Mouse (Mus musculus) left cerebral cortex, adult 11 months (tissue): ENCODE data around the gene Glrx.
"Not testable (repeated sequence)": the region's sequence is repeated elsewhere in the genome, so short reads cannot be mapped to it uniquely, and the experiment has no call there.

Experiments used
- DNase-seq: peaks from one replicate; pipeline ENCODE4 v3.0.0; 2022; ENCODE audit warnings: low spot score

Gene Glrx

GRCm38 (mm10) chr13:75839719-75840481 lies at the start of gene Glrx:
Glrx (plus strand) TSS chr13:75839868.
- peak; percentile 70 for DNase-seq

- no peak for DNase-seq
Measured at GRCm38 (mm10) chr13:75790550-75791205, 49.0 kb upstream of the Glrx start.

- no peak for DNase-seq
Measured at GRCm38 (mm10) chr13:75793863-75794629, 45.6 kb upstream of the Glrx start.

- peak; percentile 89 for DNase-seq
Measured at GRCm38 (mm10) chr13:75797369-75798141, 42.1 kb upstream of the Glrx start.

GRCm38 (mm10) chr13:75798413-75799302 lies 41.0 kb upstream of the Glrx start:
- no peak for DNase-seq

GRCm38 (mm10) chr13:75799421-75799820 lies 40.2 kb upstream of the Glrx start:
- DNase-seq = no peak

- DNase-seq = no peak
Measured at GRCm38 (mm10) chr13:75807969-75808368, 31.7 kb upstream of the Glrx start.

- no peak for DNase-seq
Measured at GRCm38 (mm10) chr13:75809957-75810356, 29.7 kb upstream of the Glrx start.

- DNase-seq = no peak
Measured at GRCm38 (mm10) chr13:75817183-75817582, 22.5 kb upstream of the Glrx start.

GRCm38 (mm10) chr13:75818486-75818885 lies 21.2 kb upstream of the Glrx start:
- no peak for DNase-seq

GRCm38 (mm10) chr13:75818945-75819706 lies 20.5 kb upstream of the Glrx start:
- no peak for DNase-seq

GRCm38 (mm10) chr13:75819898-75820297 lies 19.8 kb upstream of the Glrx start:
- DNase-seq = no peak

GRCm38 (mm10) chr13:75822366-75822765 lies 17.3 kb upstream of the Glrx start:
- not testable (repeated sequence) for DNase-seq

GRCm38 (mm10) chr13:75823201-75823600 lies 16.5 kb upstream of the Glrx start:
- DNase-seq = no peak

GRCm38 (mm10) chr13:75824611-75825319 lies 14.9 kb upstream of the Glrx start:
- DNase-seq = no peak

GRCm38 (mm10) chr13:75825388-75825787 lies 14.3 kb upstream of the Glrx start:
- no peak for DNase-seq

GRCm38 (mm10) chr13:75830708-75831107 lies 9.0 kb upstream of the Glrx start:
- DNase-seq = no peak

GRCm38 (mm10) chr13:75831710-75832109 lies 8.0 kb upstream of the Glrx start:
- DNase-seq = no peak

- no peak for DNase-seq
Measured at GRCm38 (mm10) chr13:75832697-75833096, 7.0 kb upstream of the Glrx start.

- DNase-seq = no peak
Measured at GRCm38 (mm10) chr13:75833499-75833898, 6.2 kb upstream of the Glrx start.
